Mouse (Mus musculus): ENCODE measurements around the gene D430041D05Rik. TPM values are rescaled to one million over a fixed set of nuclear protein-coding genes. Genes with fewer than 3 reads are reported as not detected.

The D430041D05Rik gene
- polyA plus RNA-seq, 1 experiment from 2014 or later = 0.06 TPM

DNA sequence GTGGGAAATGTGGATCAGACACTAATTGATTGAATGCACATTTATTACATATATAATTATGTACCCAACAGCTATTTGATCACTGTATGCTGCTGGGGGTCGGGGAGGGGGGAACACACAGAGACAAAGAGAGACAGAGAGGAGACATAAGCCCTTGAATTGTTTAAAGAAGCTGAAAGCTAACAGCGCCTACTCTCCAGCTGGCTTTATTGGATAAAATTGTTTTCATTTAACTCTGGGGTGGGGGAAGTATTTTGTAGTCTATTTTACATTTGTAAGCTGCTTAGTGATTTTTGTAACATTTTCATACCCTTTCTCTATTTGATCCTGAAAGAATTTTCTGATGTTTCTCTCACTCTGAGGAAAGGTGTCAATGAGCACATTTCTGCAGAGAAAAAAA is 201.4 kb downstream of the D430041D05Rik start:
- Histone ChIP-seq H3K4me1 (replicated peaks; ENCODE audit: control insufficient read depth, insufficient read depth) (no peaks in the 10 kb centered on the region), H3K9ac (ENCODE audit: low read length) (no peak overlapping the region), H3K27me3 (ENCODE audit: control insufficient read depth, insufficient read depth, low read length) (no peaks in the 10 kb centered on the region), H3K4me3 (ENCODE audit: low read depth, low read length) (no peak overlapping the region), H3K9me3 (ENCODE audit: control insufficient read depth, low read length) (no peaks in the 10 kb centered on the region), H3K36me3 (ENCODE audit: control insufficient read depth, insufficient read depth, low read length) (no peaks in the 10 kb centered on the region), H3K27ac (replicated peaks) (no peak overlapping the region), H3K4me2 (replicated peaks; ENCODE audit: low read depth) (no peak overlapping the region)
- DNase-seq (ENCODE audit: low spot score) (no peak), ATAC-seq (ENCODE audit: low FRiP score, low TSS enrichment) (no peak)
- 51% methylated on average over 2 of the region's 2 CpGs for WGBS
- TF ChIP-seq CTCF (IDR thresholded peaks at IDR 0.05; ENCODE audit: low read depth) = no peak
- no peak for TF ChIP-seq EP300 (optimal IDR thresholded peaks at IDR 0.05)

DNA sequence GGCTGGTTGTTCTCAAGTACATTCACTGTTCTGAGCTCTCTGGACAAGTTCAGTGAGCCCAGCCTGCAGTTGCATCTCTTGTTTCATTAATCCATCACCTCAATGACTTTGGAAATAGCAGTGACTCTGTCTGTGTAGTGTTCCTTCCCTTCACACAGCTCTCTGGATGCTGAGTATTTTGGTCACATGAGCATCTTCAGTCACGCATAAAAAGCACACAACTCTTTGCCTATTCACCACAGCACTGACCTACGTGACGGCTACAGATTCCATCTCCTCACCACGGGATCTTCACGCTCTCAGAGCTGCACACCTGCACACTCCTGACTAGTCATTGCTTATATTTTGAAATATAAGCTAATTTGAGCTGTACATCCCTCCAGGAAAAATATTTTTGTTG is 202.4 kb downstream of the D430041D05Rik start:
- Histone ChIP-seq H3K9me3 (ENCODE audit: control insufficient read depth, low read length) (no peaks in the 10 kb centered on the region), H3K4me3 (ENCODE audit: low read depth, low read length) (no peak overlapping the region), H3K27ac (replicated peaks) (no peak overlapping the region), H3K36me3 (ENCODE audit: control insufficient read depth, insufficient read depth, low read length) (no peaks in the 10 kb centered on the region), H3K27me3 (ENCODE audit: control insufficient read depth, insufficient read depth, low read length) (no peaks in the 10 kb centered on the region), H3K4me2 (replicated peaks; ENCODE audit: low read depth) (no peak overlapping the region), H3K4me1 (replicated peaks; ENCODE audit: control insufficient read depth, insufficient read depth) (no peaks in the 10 kb centered on the region), H3K9ac (ENCODE audit: low read length) (no peak overlapping the region)
- no peak for TF ChIP-seq CTCF (IDR thresholded peaks at IDR 0.05; ENCODE audit: low read depth)
- no peak for TF ChIP-seq EP300 (optimal IDR thresholded peaks at IDR 0.05)
- DNase-seq (ENCODE audit: low spot score) (no peak), ATAC-seq (ENCODE audit: low FRiP score, low TSS enrichment) (no peak)
- WGBS = 60% methylated on average over 5 of the region's 5 CpGs

DNA sequence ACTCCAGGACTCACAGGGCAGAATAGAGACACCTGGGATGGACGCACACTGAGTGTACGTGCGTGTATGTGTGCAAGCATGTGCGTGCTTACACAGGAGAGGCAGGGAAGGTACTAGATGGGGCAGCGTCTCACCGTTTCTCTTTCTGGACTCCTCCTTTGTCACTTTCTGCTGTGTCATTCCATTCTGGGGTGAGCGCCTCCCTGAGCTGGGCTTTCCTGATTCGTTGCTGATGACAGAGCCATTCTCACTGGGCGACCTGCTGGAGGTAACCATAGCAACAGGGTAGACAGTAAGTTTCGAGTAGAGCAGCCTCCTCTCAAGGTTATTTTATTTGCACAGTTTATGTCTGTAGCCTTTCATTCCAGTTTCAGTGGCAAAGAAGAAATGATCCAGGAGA is 202.9 kb downstream of the D430041D05Rik start:
- no peaks in the 10 kb centered on the region for H3K9me3 ChIP-seq (ENCODE audit: control insufficient read depth, low read length)
- WGBS = 26% methylated on average over 10 of the region's 10 CpGs
- no peak for ATAC-seq (ENCODE audit: low FRiP score, low TSS enrichment)

DNA sequence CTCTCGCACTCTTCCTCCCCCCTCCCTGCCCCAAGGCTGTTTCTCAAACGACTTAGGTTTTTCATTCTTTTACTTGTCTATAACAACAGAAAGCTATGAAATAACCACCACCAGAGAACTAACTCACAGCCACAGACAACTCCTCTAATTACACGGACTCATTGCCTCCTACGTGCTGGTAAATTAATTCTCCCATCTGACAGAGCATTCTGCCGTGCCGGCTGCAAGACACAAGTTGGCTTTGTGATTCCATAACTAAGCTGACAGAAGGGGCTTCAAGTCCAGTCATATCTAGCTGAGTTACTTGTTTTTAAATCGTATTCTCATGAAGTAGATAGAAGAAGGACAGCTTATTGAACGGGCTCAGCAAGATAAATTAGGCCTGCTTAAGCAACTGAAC is 205.2 kb downstream of the D430041D05Rik start:
- Histone ChIP-seq H3K27ac (replicated peaks) (no peak overlapping the region), H3K4me1 (replicated peaks; ENCODE audit: control insufficient read depth, insufficient read depth) (no peaks in the 10 kb centered on the region), H3K36me3 (ENCODE audit: control insufficient read depth, insufficient read depth, low read length) (no peaks in the 10 kb centered on the region), H3K9me3 (ENCODE audit: control insufficient read depth, low read length) (no peaks in the 10 kb centered on the region), H3K4me2 (replicated peaks; ENCODE audit: low read depth) (no peak overlapping the region), H3K9ac (ENCODE audit: low read length) (no peak overlapping the region), H3K27me3 (ENCODE audit: control insufficient read depth, insufficient read depth, low read length) (no peaks in the 10 kb centered on the region), H3K4me3 (ENCODE audit: low read depth, low read length) (no peak overlapping the region)
- ATAC-seq (ENCODE audit: low FRiP score, low TSS enrichment) = no peak
- WGBS = 62% methylated on average over 8 of the region's 8 CpGs
- TF ChIP-seq EP300 (optimal IDR thresholded peaks at IDR 0.05) (no peak), CTCF (IDR thresholded peaks at IDR 0.05; ENCODE audit: low read depth) (no peak)
- no peak for DNase-seq (ENCODE audit: low spot score)

More for the DNA sequence above, 202.9 kb downstream of the D430041D05Rik start:
- TF ChIP-seq CTCF (IDR thresholded peaks at IDR 0.05; ENCODE audit: low read depth) (no peak), EP300 (optimal IDR thresholded peaks at IDR 0.05) (no peak)
- Histone ChIP-seq H3K36me3 (ENCODE audit: control insufficient read depth, insufficient read depth, low read length) (no peaks in the 10 kb centered on the region), H3K4me3 (ENCODE audit: low read depth, low read length) (no peak overlapping the region), H3K4me2 (replicated peaks; ENCODE audit: low read depth) (no peak overlapping the region), H3K27ac (replicated peaks) (no peak overlapping the region), H3K9ac (ENCODE audit: low read length) (no peak overlapping the region), H3K4me1 (replicated peaks; ENCODE audit: control insufficient read depth, insufficient read depth) (no peaks in the 10 kb centered on the region), H3K27me3 (ENCODE audit: control insufficient read depth, insufficient read depth, low read length) (no peaks in the 10 kb centered on the region)
- no peak for DNase-seq (ENCODE audit: low spot score)

DNA sequence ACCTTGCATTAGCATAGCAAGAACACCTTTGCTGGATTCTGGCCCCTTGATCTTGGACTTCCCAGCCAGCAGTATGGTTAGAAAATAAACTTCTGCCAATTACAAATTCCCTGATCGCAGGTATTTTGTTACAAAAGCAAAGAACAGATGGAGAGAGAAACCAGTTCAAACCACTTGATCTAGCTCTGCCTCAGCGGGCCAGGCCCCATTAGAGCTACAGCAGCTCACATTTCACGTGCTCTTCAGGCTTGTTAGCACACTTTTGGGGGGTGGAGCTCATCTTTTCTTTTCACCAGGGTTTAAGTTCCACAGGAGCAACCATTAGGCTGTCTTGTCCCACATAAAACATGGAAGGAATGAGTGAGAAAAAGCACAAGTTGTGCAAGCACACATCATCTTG is 210.6 kb downstream of the D430041D05Rik start:
- Histone ChIP-seq H3K27me3 (ENCODE audit: control insufficient read depth, insufficient read depth, low read length) (no peaks in the 10 kb centered on the region), H3K4me3 (ENCODE audit: low read depth, low read length) (no peak overlapping the region), H3K9me3 (ENCODE audit: control insufficient read depth, low read length) (no peaks in the 10 kb centered on the region), H3K36me3 (ENCODE audit: control insufficient read depth, insufficient read depth, low read length) (no peaks in the 10 kb centered on the region), H3K27ac (replicated peaks) (no peak overlapping the region), H3K4me1 (replicated peaks; ENCODE audit: control insufficient read depth, insufficient read depth) (no peaks in the 10 kb centered on the region), H3K4me2 (replicated peaks; ENCODE audit: low read depth) (no peak overlapping the region), H3K9ac (ENCODE audit: low read length) (no peak overlapping the region)
- WGBS = 40% methylated on average over 3 of the region's 3 CpGs
- TF ChIP-seq CTCF (IDR thresholded peaks at IDR 0.05; ENCODE audit: low read depth) (no peak), EP300 (optimal IDR thresholded peaks at IDR 0.05) (no peak)
- DNase-seq (ENCODE audit: low spot score) = no peak
- ATAC-seq (ENCODE audit: low FRiP score, low TSS enrichment) = no peak

DNA sequence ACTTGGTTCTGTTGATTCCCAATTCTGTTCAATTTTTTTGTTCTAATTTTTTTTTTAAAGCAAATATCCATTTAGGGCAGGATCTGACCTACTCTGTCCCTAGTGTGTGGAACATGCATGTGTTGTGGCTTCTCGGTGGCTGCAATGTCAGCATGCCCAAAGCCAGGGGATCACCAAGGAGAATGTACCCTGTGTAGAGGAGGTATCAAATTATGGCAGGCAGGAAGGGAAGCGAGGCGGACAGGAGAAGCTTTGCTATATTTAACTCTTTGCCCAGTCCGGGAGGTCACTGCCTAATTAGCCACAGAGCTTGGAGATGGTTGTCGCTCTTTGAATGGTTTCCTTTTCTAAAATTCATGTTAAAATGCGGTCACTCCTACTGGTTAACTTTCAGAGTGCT is 212.6 kb downstream of the D430041D05Rik start:
- no peak overlapping the region for H3K9ac ChIP-seq (ENCODE audit: low read length)
- no peak overlapping the region for H3K4me3 ChIP-seq (ENCODE audit: low read depth, low read length)
- 82% methylated on average over 6 of the region's 6 CpGs for WGBS
- no peak for DNase-seq (ENCODE audit: low spot score)
- no peaks in the 10 kb centered on the region for H3K4me1 ChIP-seq (replicated peaks; ENCODE audit: control insufficient read depth, insufficient read depth)
- H3K27me3 ChIP-seq (ENCODE audit: control insufficient read depth, insufficient read depth, low read length) = no peaks in the 10 kb centered on the region
- TF ChIP-seq EP300 (optimal IDR thresholded peaks at IDR 0.05) = no peak
- no peak for TF ChIP-seq CTCF (IDR thresholded peaks at IDR 0.05; ENCODE audit: low read depth)
- no peaks in the 10 kb centered on the region for H3K9me3 ChIP-seq (ENCODE audit: control insufficient read depth, low read length)
- H3K36me3 ChIP-seq (ENCODE audit: control insufficient read depth, insufficient read depth, low read length) = no peaks in the 10 kb centered on the region
- ATAC-seq (ENCODE audit: low FRiP score, low TSS enrichment) = no peak
- no peak overlapping the region for H3K4me2 ChIP-seq (replicated peaks; ENCODE audit: low read depth)
- no peak overlapping the region for H3K27ac ChIP-seq (replicated peaks)
